Mouse (Mus musculus): ENCODE results near the gene Enc1. TPM values are rescaled to one million over a fixed set of nuclear protein-coding genes. Genes with fewer than 3 reads are reported as not detected.

The Enc1 gene
- total RNA-seq, 1 experiment from 2014 or later, result 4.5 TPM

DNA sequence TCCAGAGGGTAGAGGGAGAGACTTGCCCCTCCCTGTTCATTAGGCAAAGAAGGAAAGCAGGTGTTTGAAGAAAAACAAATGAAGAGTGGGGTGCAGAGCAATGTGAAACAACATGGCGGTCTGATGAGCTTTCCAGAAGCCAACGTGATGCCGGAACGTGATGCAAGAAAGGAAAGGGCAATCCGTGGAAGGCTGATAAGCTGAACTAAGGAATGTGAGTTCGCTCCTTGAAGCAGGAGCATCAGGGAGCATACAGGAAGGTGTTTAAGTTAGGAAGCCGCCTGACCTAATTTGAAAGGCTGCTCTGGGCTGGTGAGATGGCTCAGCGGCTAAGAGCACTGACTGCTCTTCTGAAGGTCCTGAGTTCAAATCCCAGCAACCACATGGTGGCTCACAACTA lies 55.4 kb downstream of the Enc1 start:
- ATAC-seq (replicated peaks in 1 of 2; ENCODE audit: insufficient read depth in 1 of 2, low FRiP score in 2 of 2, low TSS enrichment in 1 of 2, low read depth in 1 of 2, poor library complexity in 2 of 2, severe bottlenecking in 2 of 2), result no peak

DNA sequence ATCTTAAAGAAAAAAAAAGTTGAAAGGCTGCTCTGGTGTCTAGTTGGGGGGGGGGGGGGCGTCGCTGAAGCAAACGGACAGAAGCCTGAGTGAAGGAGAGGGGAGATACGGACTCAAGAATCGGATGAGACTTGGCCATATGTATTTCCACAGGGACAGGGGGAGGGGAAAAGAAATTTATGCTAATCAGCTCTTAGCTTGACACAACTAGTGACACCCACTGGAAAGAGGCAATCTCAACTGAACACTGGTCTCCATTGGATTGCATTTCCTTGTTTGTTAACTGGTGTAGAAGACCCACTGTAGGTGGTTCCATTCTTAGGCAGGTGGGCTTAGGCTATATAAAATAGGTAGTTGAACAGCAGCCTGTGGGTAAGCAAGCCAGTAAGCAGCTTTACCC lies 55.9 kb downstream of the Enc1 start:
- ATAC-seq (replicated peaks in 1 of 2; ENCODE audit: insufficient read depth in 1 of 2, low FRiP score in 2 of 2, low TSS enrichment in 1 of 2, low read depth in 1 of 2, poor library complexity in 2 of 2, severe bottlenecking in 2 of 2), result no peak

DNA sequence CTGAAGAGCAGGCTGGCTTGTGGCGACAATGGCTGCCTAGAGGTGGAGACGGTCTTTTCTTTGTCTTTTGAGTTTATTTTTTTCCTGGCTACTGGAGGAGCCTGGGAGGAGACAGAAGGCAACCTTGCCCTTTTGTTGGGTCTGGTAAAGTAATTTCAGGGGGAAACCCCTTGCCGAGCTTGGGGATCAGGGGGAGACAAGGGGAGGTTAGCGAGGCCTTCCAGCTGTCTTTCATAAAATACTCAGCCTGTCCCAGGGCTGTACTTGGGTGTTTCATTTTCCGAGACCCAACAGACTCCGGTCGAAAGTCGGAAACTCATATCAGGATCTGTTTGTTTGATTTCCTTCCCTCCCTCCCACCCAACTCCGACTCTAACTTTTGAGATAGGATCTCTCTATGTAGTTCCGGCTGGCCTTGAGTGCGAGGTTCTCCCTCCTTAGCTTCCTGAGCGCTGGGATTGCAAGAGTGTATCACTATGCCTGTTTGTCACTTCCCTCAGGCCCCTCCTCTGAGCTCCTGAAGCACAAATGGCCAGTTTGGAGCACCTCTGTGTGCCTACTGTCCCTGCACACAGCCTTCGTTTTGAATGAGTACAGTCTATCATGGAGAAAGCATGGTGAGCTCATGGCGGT lies 56.6 kb downstream of the Enc1 start:
- no peak for ATAC-seq (replicated peaks in 1 of 2; ENCODE audit: insufficient read depth in 1 of 2, low FRiP score in 2 of 2, low TSS enrichment in 1 of 2, low read depth in 1 of 2, poor library complexity in 2 of 2, severe bottlenecking in 2 of 2)

DNA sequence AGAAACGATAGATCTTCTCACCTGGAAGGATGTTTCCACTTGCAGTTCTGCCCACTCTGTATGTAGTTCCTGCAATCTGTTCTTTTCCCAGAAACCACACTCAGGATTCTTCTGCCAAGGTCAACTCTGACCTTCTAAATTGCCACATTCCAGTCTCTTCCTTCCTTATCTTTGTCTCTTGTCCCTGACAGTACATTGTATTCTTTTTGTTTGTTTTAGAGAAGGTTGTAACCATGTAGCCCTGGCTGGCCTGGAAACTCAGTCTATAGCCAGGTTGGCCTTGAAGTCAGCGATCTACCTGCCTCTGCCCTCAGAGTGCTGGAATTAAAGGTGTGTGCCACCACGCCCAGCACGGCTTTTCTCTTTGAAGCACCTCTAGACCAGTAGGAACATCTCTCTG lies 58.0 kb downstream of the Enc1 start:
- no peak for ATAC-seq (replicated peaks in 1 of 2; ENCODE audit: insufficient read depth in 1 of 2, low FRiP score in 2 of 2, low TSS enrichment in 1 of 2, low read depth in 1 of 2, poor library complexity in 2 of 2, severe bottlenecking in 2 of 2)

DNA sequence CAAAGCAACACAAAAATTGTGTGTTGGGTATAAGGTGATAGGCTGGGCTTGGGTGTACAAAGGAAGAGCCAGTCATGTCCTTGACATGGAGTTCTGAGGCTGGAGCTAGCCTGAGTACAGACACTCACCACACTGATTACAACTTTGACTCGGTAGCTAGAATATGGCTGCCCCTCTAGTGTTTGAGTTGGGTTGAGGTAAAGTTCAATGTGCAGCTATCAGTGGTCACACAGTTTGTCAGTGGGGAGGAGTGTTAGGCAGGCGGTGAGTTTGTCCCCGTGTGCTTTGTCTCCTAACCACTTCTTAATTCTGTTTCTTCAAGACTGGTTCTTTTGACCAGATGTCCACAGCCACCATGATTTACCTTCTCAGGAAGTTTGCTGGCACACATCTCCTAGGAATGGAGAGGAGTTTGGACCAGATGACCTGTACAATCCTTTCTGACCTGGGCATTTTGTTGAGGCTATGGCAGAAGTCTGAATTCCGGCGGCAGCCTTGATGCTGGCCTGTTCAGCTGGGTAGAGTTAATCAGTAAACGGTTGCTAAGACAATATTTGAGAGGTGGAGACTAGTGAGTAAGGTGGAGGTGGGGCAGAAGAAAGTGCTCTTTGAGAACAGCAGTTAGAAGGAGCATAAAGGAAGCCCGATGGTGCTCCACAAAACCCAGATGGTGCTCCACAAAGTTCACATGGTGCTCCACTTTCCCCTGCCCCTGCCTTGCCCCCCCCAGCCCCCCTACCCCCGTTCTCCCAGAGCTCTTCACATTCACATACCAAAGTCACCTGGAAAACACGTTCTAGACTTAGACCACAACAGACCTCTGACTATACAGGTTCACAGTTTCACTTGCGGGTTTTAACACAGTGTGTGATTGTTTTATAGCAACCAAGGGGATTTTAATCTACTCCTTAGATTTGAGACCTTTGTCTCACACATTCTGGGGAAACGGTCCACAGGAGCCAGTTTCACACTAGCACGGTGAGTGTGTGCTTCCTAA lies 59.3 kb downstream of the Enc1 start:
- no peak for ATAC-seq (replicated peaks in 1 of 2; ENCODE audit: insufficient read depth in 1 of 2, low FRiP score in 2 of 2, low TSS enrichment in 1 of 2, low read depth in 1 of 2, poor library complexity in 2 of 2, severe bottlenecking in 2 of 2)

Other genes starting within 250 kb of the Enc1 start
- not detected in 2 replicates for gene 1700029F12Rik, start 206.7 kb upstream of the Enc1 start, total RNA-seq (2017)
- gene Fam169a, start 173.8 kb upstream of the Enc1 start, total RNA-seq (2017), result 3.7 and 6.4 TPM in 2 replicates
- gene Gm6169, start 141.9 kb upstream of the Enc1 start, total RNA-seq (2017), result 1.9 and 2.4 TPM in 2 replicates
- gene Gfm2, start 103.2 kb upstream of the Enc1 start, total RNA-seq (2017), result 34.4 and 41.1 TPM in 2 replicates
- 364 and 398 TPM in 2 replicates for gene Nsa2, start 103.2 kb upstream of the Enc1 start, total RNA-seq (2017)
- 36.3 and 44.5 TPM in 2 replicates for gene Hexb, start 42.7 kb upstream of the Enc1 start, total RNA-seq (2017)

Data from hematopoietic stem cell, adult 5-6 weeks (primary cell).